Mouse (Mus musculus): ENCODE measurements around the gene Golga2. TPM values are rescaled to one million over a fixed set of nuclear protein-coding genes. Genes with fewer than 3 reads are reported as not detected.

The Golga2 gene
- total and polyA plus RNA-seq, 3 experiments, result 15.4 to 27.1 (median 23.0) TPM

DNA sequence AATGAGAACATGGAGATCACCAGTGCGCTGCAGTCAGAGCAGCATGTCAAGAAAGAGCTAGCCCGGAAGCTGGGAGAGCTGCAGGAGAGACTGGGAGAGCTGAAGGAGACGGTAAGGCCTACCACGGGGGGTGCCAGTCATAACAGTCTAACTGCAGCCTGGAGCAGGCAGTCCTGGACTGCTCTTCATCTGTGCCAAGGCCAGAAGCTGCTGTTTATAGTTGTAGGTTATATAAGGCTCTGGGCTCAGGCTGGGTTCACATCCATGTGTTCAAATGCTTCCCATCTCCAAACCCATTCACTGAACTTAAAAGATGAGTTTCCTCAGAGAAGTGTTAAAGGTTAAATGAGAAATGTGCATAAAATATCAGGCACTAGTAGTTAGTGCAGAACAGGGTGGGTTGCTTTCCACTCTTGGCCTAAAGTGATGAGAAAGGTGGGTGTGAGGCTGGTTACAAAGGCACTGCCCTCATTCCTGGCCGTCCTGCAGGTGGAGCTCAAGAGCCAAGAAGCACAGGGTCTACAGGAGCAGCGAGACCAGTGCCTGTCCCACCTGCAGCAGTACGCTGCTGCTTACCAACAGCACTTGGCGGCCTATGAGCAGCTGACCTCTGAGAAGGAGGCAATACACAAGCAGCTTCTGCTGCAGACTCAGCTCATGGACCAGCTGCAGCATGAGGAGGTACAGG, 17.1 kb downstream of the Golga2 start:
- no peaks in the 10 kb centered on the region for H3K9me3 ChIP-seq (replicated peaks; ENCODE audit: low read length)
- no peak overlapping the region for H3K4me2 ChIP-seq (ENCODE audit: insufficient read depth, low read depth, poor library complexity, severe bottlenecking)
- no peak overlapping the region for H3K9ac ChIP-seq (ENCODE audit: insufficient read depth, low read depth)
- H3K36me3 ChIP-seq (replicated peaks in 1 of 2; ENCODE audit: control insufficient read depth in 1 of 2, insufficient read depth in 1 of 2, low read length in 1 of 2), result peaks cover 68 to 96% of the 10 kb centered on the region in 2 experiments
- dilution Hi-C loops (cut with MboI; ENCODE audit: extremely low pct_ligation_motif_present, extremely low pct_unique_long_range_greater_than_20kb, low sequenced_read_pairs), result no loop called here
- peak; percentile 56 for TF ChIP-seq RAD21 (IDR thresholded peaks at IDR 0.05; ENCODE audit: low read depth, low read length)
- no peak for TF ChIP-seq MYC (IDR thresholded peaks at IDR 0.05; ENCODE audit: low read depth, low read length)
- peak; percentile 49 for TF ChIP-seq SMC3 (IDR thresholded peaks at IDR 0.05; ENCODE audit: low read depth, low read length)
- peak; percentile 52 to 72; a peak in 3 of 4 replicates for TF ChIP-seq CTCF (conservative IDR thresholded peaks at IDR 0.05 in 1 of 2, IDR thresholded peaks at IDR 0.05 in 1 of 2; ENCODE audit: low read depth in 2 of 2, low read length in 2 of 2)
- peaks cover 0 to 9% of the 10 kb centered on the region in 2 experiments; a peak in 2 of 4 replicates for H3K4me1 ChIP-seq (ENCODE audit: control insufficient read depth in 1 of 2, insufficient read depth in 2 of 2)
- peak; percentile 51 for DNase-seq (ENCODE audit: extremely low read depth)
- in situ Hi-C loops (cut with MboI; ENCODE audit: low pct_ligation_motif_present, low pct_unique_long_range_greater_than_20kb, low sequenced_read_pairs), result no loop called here
- no peak overlapping the region for H3K4me3 ChIP-seq (replicated peaks in 1 of 3; ENCODE audit: low read depth in 2 of 3, low read length in 2 of 3, poor library complexity in 1 of 3)
- H3K27me3 ChIP-seq (replicated peaks), result no peaks in the 10 kb centered on the region
- H3K79me2 ChIP-seq (replicated peaks; ENCODE audit: control insufficient read depth, extremely low read depth, insufficient read depth, poor library complexity, severe bottlenecking), result no peaks in the 10 kb centered on the region
- H3K27ac ChIP-seq (ENCODE audit: insufficient read depth, low read depth), result no peak overlapping the region

DNA sequence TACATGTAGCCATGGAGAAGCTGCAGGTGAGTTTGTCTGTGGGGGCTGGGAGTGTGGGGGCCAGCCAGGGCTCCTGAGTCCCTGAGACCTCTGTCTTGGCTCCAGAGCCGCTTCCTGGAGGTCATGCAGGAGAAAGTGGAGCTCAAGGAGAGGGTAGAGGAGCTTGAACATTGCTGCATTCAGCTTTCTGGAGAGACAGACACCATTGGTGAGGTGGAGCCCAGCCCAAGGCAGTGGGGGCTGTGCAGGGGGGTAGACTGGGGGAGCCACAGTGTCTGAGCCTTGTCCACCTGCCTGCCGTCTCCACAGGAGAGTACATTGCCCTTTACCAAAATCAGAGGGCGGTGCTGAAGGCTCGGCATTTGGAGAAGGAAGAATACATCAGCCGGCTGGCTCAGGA, 18.5 kb downstream of the Golga2 start:
- Histone ChIP-seq H3K36me3 (replicated peaks in 1 of 2; ENCODE audit: control insufficient read depth in 1 of 2, insufficient read depth in 1 of 2, low read length in 1 of 2) (peaks cover 65 to 90% of the 10 kb centered on the region in 2 experiments), H3K27me3 (replicated peaks) (no peaks in the 10 kb centered on the region), H3K4me1 (ENCODE audit: control insufficient read depth in 1 of 2, insufficient read depth in 2 of 2) (peaks cover 8 to 18% of the 10 kb centered on the region in 2 experiments), H3K27ac (ENCODE audit: insufficient read depth, low read depth) (no peak overlapping the region), H3K9me3 (replicated peaks; ENCODE audit: low read length) (no peaks in the 10 kb centered on the region), H3K4me3 (replicated peaks in 1 of 3; ENCODE audit: low read depth in 2 of 3, low read length in 2 of 3, poor library complexity in 1 of 3) (no peak overlapping the region), H3K79me2 (replicated peaks; ENCODE audit: control insufficient read depth, extremely low read depth, insufficient read depth, poor library complexity, severe bottlenecking) (no peaks in the 10 kb centered on the region), H3K9ac (ENCODE audit: insufficient read depth, low read depth) (no peak overlapping the region), H3K4me2 (ENCODE audit: insufficient read depth, low read depth, poor library complexity, severe bottlenecking) (no peak overlapping the region)
- TF ChIP-seq JUN (IDR thresholded peaks at IDR 0.05; ENCODE audit: insufficient read depth, low read depth, low read length) (no peak), MYC (IDR thresholded peaks at IDR 0.05; ENCODE audit: low read depth, low read length) (no peak), HCFC1 (IDR thresholded peaks at IDR 0.05; ENCODE audit: low read depth, low read length) (no peak), MEF2A (IDR thresholded peaks at IDR 0.05; ENCODE audit: borderline replicate concordance, low read depth, low read length) (no peak), KAT2A (IDR thresholded peaks at IDR 0.05; ENCODE audit: insufficient replicate concordance, low read length) (no peak), SIN3A (IDR thresholded peaks at IDR 0.05; ENCODE audit: low read length) (no peak), MAFK (IDR thresholded peaks at IDR 0.05; ENCODE audit: insufficient replicate concordance, low read length) (no peak), TBP (conservative IDR thresholded peaks at IDR 0.05; ENCODE audit: low read depth, low read length) (no peak), USF2 (conservative IDR thresholded peaks at IDR 0.05; ENCODE audit: low read depth, low read length) (no peak), CHD1 (IDR thresholded peaks at IDR 0.05; ENCODE audit: low read depth, low read length) (no peak), IRF4 (IDR thresholded peaks at IDR 0.05; ENCODE audit: low read depth, low read length) (no peak), MAZ (IDR thresholded peaks at IDR 0.05; ENCODE audit: low read depth, low read length) (no peak), NRF1 (IDR thresholded peaks at IDR 0.05; ENCODE audit: low read depth, low read length) (no peak), EP300 (IDR thresholded peaks at IDR 0.05; ENCODE audit: low read length) (no peak), POLR2A (IDR thresholded peaks at IDR 0.05; ENCODE audit: low read depth, low read length) (no peak), RAD21 (IDR thresholded peaks at IDR 0.05; ENCODE audit: low read depth, low read length) (no peak), BHLHE40 (IDR thresholded peaks at IDR 0.05; ENCODE audit: low read depth, low read length) (no peak)
- no peak for DNase-seq (ENCODE audit: extremely low read depth)
- in situ Hi-C loops (cut with MboI; ENCODE audit: low pct_ligation_motif_present, low pct_unique_long_range_greater_than_20kb, low sequenced_read_pairs), result no loop called here
- dilution Hi-C loops (cut with MboI; ENCODE audit: extremely low pct_ligation_motif_present, extremely low pct_unique_long_range_greater_than_20kb, low sequenced_read_pairs), result no loop called here
